Mouse (Mus musculus) olfactory bulb, adult 2 months (tissue): ENCODE measurements at regions not wholly inside any gene's neighbourhood (a gene's known extent, or its start where the extent isn't known, plus 50 kb on each side); places are given as distances from the start of the nearest gene placed in this dataset.

Experiments
- CTCF ChIP-seq: fragments of 200-500 bp; IDR thresholded peaks from 2 replicates; pipeline ENCODE4 v1.5.1; 2012; ENCODE audit warnings: low read depth, mild to moderate bottlenecking, low read length, moderate library complexity; ENCODE audit not compliant: insufficient read depth
- POLR2A ChIP-seq: fragments of 200-500 bp; IDR thresholded peaks from 2 replicates; pipeline ENCODE4 v1.6.1; 2012; ENCODE audit warnings: mild to moderate bottlenecking, low read depth, low read length, moderate library complexity; ENCODE audit not compliant: insufficient read depth

- TF ChIP-seq CTCF, result no peak
- no peak for TF ChIP-seq POLR2A
These were observed 58.2 kb downstream of the Zfp36l1 start for GRCm38 (mm10) chr12:80054655-80055037.
